Mouse (Mus musculus): ENCODE results near the gene Ugt1a8.

The Ugt1a8 gene

DNA sequence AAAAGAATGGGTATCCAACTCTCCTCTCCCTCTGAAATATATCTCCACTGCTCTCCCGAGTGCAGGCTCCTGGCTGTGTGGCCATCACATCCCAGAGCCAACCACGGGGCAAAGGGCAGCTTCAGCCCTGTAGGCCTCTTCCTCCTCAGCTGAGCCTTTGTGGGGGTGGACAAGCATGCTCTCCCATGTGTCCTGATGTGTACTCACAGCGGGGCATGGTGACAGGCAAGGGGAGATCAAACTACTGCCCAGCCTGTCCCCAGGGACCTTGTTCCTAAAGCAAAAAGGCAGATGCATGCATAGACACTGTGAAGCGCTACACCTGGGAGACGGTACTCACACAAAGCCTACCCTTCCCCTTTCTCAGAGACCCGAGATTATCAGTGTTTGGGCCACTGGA, 172.5 kb downstream of the Ugt1a8 start:
- peak; percentile 77 for DNase-seq (ENCODE audit: low spot score)

- no peak for DNase-seq (ENCODE audit: low spot score)
Measured at GRCm38 (mm10) chr1:88260604-88261377, 173.2 kb downstream of the Ugt1a8 start.

GRCm38 (mm10) chr1:88261706-88262105, 174.1 kb downstream of the Ugt1a8 start:
- no peak for DNase-seq (ENCODE audit: low spot score)

GRCm38 (mm10) chr1:88262255-88262654, 174.6 kb downstream of the Ugt1a8 start:
- peak; percentile 96 for DNase-seq (ENCODE audit: low spot score)

GRCm38 (mm10) chr1:88262961-88263360, 175.3 kb downstream of the Ugt1a8 start:
- DNase-seq (ENCODE audit: low spot score), result no peak

DNA sequence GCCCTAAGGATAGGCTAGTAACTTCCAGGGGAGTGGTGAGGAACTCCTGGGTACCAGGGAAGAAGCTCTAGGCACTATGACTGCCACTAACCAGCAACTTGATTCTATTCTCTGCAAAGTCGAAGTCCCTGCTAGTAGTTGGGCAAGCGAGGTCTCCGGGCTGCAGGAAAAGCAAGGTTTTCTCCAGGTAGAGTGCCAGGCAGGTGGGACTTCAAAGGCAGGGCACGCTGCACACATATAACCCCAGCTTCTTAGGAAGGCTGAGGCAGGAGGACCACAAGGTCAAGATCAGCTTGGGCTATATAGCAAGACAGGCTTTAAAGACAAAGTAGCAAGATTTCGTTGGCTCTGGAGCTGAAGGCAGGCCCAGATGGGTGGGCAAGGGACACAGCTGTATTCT, 176.2 kb downstream of the Ugt1a8 start:
- DNase-seq (ENCODE audit: low spot score), result no peak

DNA sequence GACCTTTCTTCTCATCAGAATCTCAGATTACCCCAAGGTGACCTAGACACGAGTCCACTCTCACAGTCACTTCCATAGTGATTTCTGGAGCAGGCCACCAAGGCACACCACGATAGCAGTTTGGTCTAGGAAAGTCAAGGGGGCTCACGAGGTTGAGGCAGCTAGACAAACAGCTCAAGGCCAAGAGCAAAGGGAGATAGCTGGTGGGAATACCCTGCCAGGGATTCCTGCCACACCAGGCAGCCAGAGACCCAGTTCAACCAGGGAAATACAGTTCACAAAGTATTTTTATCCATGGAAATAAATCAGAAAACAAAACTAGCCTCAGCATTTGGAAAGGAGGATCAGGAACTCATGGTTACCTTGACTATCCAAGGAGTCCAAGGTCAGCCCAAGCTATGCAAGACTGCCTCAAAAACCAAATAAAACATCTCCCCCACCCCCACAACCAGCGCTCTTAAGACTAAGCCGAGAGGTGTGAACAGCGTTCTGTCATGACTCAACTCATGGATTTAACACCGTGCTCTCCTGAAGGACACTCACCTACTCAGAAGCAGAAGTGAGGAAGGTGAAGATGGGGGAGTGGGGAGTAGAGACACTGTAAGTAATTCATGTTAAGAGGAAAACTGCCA, 176.7 kb downstream of the Ugt1a8 start:
- DNase-seq (ENCODE audit: low spot score), result no peak

- peak; percentile 87 for DNase-seq (ENCODE audit: low spot score)
Measured at GRCm38 (mm10) chr1:88264869-88265240, 177.2 kb downstream of the Ugt1a8 start.

DNA sequence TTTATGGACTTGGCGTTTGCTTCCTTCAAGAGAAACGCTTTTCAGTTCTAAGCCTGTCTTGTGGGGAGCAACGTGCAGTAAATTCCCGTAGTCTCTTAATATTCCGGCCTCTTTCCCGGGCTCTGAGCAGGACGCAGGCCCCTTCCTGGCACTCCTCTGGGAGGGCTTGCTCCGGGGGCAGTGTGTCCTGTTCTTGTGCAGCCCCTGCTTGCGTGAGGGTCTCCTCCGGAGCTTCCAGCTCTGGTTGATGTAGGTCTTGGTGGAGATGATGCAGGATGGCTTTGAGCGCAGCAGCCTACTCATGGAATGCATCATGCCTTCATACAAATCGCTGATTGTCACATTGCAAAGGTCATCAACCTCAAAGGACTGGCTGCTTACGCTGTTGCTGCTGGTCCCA, 178.5 kb downstream of the Ugt1a8 start:
- DNase-seq (ENCODE audit: low spot score), result no peak

GRCm38 (mm10) chr1:88267489-88267888, 179.9 kb downstream of the Ugt1a8 start:
- no peak for DNase-seq (ENCODE audit: low spot score)

GRCm38 (mm10) chr1:88268070-88268469, 180.5 kb downstream of the Ugt1a8 start:
- no peak for DNase-seq (ENCODE audit: low spot score)
